Mouse (Mus musculus) thymus, adult 2 months (tissue): ENCODE data around the gene Plscr5.

Experiments used
- CTCF ChIP-seq: fragments of 200-500 bp; IDR thresholded peaks from 2 replicates; pipeline ENCODE4 v1.5.1; 2012; ENCODE audit warnings: mild to moderate bottlenecking, control low read depth, low read length, moderate library complexity, borderline replicate concordance; ENCODE audit not compliant: control insufficient read depth, poor library complexity, insufficient read depth; ENCODE audit errors: extremely low read depth
- POLR2A ChIP-seq: fragments of 200-500 bp; IDR thresholded peaks from 2 replicates; pipeline ENCODE4 v1.6.1; 2012; ENCODE audit warnings: mild to moderate bottlenecking, low read length, control low read depth, moderate library complexity; ENCODE audit not compliant: control insufficient read depth, poor library complexity, insufficient read depth; ENCODE audit errors: extremely low read depth

GRCm38 (mm10) chr9:92207307-92207706 is 14.6 kb downstream of the Plscr5 start:
- TF ChIP-seq CTCF = no peak
- no peak for TF ChIP-seq POLR2A
